Mouse (Mus musculus) heart, embryonic 10.5 days (tissue): ENCODE measurements around the gene Wwox. TPM values are rescaled to one million over a fixed set of nuclear protein-coding genes. Genes with fewer than 3 reads are reported as not detected.

Experiments
- DNase-seq: peaks from one replicate; pipeline ENCODE4 v3.0.0-alpha.2; 2017; ENCODE audit warnings: low spot score
- H3K27ac ChIP-seq: fragments of 300-500 bp; sonication (generic); 2 replicates; pipeline ENCODE4 v1.5.1; 2016; ENCODE audit warnings: mild to moderate bottlenecking
- H3K27me3 ChIP-seq: fragments of 300-500 bp; sonication (generic); 2 replicates; pipeline ENCODE4 v1.6.1; 2016; ENCODE audit warnings: mild to moderate bottlenecking; ENCODE audit not compliant: poor library complexity, insufficient read depth, severe bottlenecking
- H3K36me3 ChIP-seq: fragments of 300-500 bp; sonication (generic); 2 replicates; pipeline ENCODE4 v1.6.1; 2016; ENCODE audit warnings: mild to moderate bottlenecking, moderate library complexity
- H3K4me1 ChIP-seq: fragments of 300-500 bp; sonication (generic); 2 replicates; pipeline ENCODE4 v1.6.1; 2016; ENCODE audit warnings: mild to moderate bottlenecking
- H3K4me3 ChIP-seq: fragments of 300-500 bp; sonication (generic); 2 replicates; pipeline ENCODE4 v1.5.1; 2016; ENCODE audit warnings: mild to moderate bottlenecking, moderate library complexity
- H3K9me3 ChIP-seq: fragments of 300-500 bp; sonication (generic); 2 replicates; pipeline ENCODE4 v1.6.1; 2016; ENCODE audit warnings: mild to moderate bottlenecking, moderate library complexity
- WGBS: fragments of 180-500 bp; shearing (Covaris S2); methylation state at CpG from one replicate; pipeline ENCODE4 v1.1.7; 2016; 5-methylcytosine and 5-hydroxymethylcytosine counted together
- polyA plus RNA-seq: library from polyadenylated mRNA; unstranded; fragments of >200 nt; fragmentation: Nextera tagmentation; extraction: Ambion mirVana; gene quantifications from 2 replicates; pipeline ENCODE4 v1.2.1, GENCODE M21; 2016

Gene Wwox
- polyA plus RNA-seq, 1 experiment from 2014 or later, result 9.8 TPM

- WGBS, result 59% methylated on average over 13 of the region's 13 CpGs
- DNase-seq, result no peak
- H3K36me3 ChIP-seq, result no peaks in the 10 kb centered on the region
These were observed 276.0 kb downstream of the Wwox start for GRCm38 (mm10) chr8:114715318-114716070.

DNA sequence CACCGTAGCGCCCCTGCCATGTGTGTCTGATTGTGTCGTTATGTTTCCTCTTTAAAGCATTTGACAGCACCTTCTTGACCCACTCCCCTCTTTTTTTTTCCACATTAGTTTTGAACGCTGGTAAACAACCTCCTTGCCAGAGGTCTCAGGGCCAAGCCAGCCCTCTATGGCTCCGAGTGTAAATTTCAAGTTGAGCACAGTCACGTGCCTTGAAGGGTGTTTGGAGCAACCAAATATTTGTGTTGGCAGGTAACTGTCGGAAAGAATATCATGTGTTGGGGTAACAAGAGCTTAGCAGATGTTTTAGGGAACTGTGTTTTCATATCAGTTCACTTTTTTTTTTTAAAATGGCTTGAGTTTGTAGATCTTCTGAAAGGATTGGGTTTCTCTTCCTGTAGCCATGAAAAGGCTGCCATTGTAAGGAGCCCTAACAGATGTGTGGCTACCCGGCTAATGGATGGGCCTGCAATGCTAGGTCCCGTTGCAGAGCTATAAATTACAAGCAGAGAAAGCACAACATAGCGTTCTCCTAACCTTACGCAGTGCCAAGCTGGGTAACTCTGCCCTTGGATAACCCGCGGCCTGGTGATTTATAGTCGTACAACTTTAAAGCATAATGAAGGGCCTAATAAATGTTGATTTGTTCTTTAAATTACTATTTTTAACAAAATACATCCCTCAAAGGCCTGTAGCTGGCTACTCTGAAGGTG is 277.2 kb downstream of the Wwox start:
- Histone ChIP-seq H3K9me3 (no peaks in the 10 kb centered on the region), H3K36me3 (no peaks in the 10 kb centered on the region), H3K4me3 (no peak overlapping the region), H3K4me1 (no peaks in the 10 kb centered on the region), H3K27me3 (no peaks in the 10 kb centered on the region), H3K27ac (no peak overlapping the region)
- 80% methylated on average over 14 of the region's 14 CpGs for WGBS
- no peak for DNase-seq

More at GRCm38 (mm10) chr8:114715318-114716070, 276.0 kb downstream of the Wwox start:
- no peak overlapping the region for H3K27ac ChIP-seq
- H3K4me1 ChIP-seq, result no peaks in the 10 kb centered on the region
- no peak overlapping the region for H3K4me3 ChIP-seq
- no peaks in the 10 kb centered on the region for H3K27me3 ChIP-seq
- H3K9me3 ChIP-seq, result no peaks in the 10 kb centered on the region

DNA sequence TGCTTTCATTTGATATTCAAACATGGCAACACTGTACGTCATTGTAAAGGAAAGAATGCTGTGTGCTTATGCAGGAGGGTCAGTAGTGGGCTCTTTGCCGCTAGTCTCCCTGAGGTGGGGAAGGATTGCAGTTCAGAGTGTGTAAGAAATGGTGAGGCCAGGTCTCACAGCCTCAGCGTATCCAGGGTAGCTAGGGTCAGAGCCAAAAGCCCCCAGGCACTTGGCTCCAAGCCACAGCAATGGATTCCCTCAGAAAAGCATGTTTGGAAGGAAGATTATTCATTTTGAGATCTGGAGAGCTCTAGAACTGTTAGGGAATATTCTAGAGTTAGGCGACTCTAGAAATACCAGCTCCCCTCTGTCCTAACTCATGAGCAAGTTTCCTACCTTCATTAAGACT is 279.4 kb downstream of the Wwox start:
- Histone ChIP-seq H3K4me3 (no peak overlapping the region), H3K9me3 (no peaks in the 10 kb centered on the region), H3K4me1 (no peaks in the 10 kb centered on the region), H3K36me3 (no peaks in the 10 kb centered on the region), H3K27me3 (no peaks in the 10 kb centered on the region), H3K27ac (no peak overlapping the region)
- WGBS, result 81% methylated on average over 4 of the region's 4 CpGs
- no peak for DNase-seq

- no peak overlapping the region for H3K4me3 ChIP-seq
- DNase-seq, result no peak
- no peaks in the 10 kb centered on the region for H3K36me3 ChIP-seq
- no peaks in the 10 kb centered on the region for H3K4me1 ChIP-seq
- H3K9me3 ChIP-seq, result no peaks in the 10 kb centered on the region
- no peak overlapping the region for H3K27ac ChIP-seq
- no peaks in the 10 kb centered on the region for H3K27me3 ChIP-seq
- 72% methylated on average over 5 of the region's 5 CpGs for WGBS
These were observed 283.2 kb downstream of the Wwox start for GRCm38 (mm10) chr8:114722611-114723010.

DNA sequence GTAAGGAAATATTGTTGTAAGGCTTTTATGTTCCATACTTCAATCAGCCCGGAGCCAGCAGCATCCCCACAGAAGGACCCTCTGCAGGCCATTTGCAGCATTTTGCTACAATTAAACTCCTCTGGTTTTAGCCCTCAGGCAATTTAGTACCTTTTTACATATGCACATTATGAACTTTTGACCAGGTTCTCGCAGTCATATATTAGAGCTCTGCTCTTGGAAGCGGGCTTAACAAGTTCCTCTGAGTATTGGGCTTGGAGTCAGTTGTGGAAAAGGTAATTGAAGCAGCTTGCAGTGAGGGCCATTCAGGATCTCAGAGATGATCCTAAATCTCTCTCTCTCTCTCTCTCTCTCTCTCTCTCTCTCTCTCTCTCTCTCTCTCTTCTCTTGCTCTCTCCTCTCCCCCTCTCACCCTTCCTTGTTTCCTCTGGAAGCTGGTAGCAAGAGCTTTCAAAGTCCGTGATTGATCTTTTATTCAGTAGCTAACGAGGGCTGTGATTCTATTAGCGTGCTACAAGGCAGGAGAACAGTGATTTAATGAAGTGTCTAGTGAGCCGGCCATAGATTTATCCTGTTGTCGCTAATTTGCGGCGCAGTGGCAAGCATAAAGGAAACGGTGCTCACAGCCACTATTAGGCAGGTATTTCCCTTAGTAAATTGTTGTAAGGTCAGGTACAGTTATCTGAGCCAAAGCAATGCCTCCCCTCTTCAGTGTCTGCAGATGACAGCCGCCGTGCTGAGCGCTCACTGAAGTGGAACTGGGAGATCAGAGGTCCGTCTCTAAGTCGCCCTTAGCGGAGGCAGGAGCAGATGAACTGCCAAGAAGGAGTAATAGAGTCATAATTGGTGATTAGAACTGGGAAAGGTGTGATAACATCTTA is 292.0 kb downstream of the Wwox start:
- Histone ChIP-seq H3K36me3 (no peaks in the 10 kb centered on the region), H3K27me3 (no peaks in the 10 kb centered on the region), H3K27ac (no peak overlapping the region), H3K9me3 (no peaks in the 10 kb centered on the region), H3K4me1 (0 out of 2 replicates have a peak, but pooled peaks cover 4% of the 10 kb centered on the region), H3K4me3 (no peak overlapping the region)
- WGBS, result 75% methylated on average over 17 of the region's 17 CpGs
- DNase-seq, result no peak

GRCm38 (mm10) chr8:114743185-114743915 is 303.9 kb downstream of the Wwox start:
- peaks cover 6% of the 10 kb centered on the region; the same call in 1 of the 2 replicates for H3K4me1 ChIP-seq
- H3K4me3 ChIP-seq, result no peak overlapping the region
- H3K27ac ChIP-seq, result no peak overlapping the region
- 65% methylated on average over 12 of the region's 12 CpGs for WGBS
- no peaks in the 10 kb centered on the region for H3K27me3 ChIP-seq
- no peak for DNase-seq
- H3K9me3 ChIP-seq, result peaks cover 4% of the 10 kb centered on the region
- H3K36me3 ChIP-seq, result no peaks in the 10 kb centered on the region

- H3K9me3 ChIP-seq, result no peaks in the 10 kb centered on the region
- no peaks in the 10 kb centered on the region for H3K27me3 ChIP-seq
- no peak overlapping the region for H3K27ac ChIP-seq
- DNase-seq, result no peak
- H3K4me1 ChIP-seq, result peaks cover 10% of the 10 kb centered on the region; the same call in 1 of the 2 replicates
- 61% methylated on average over 2 of the region's 2 CpGs for WGBS
- no peak overlapping the region for H3K4me3 ChIP-seq
- H3K36me3 ChIP-seq, result no peaks in the 10 kb centered on the region
These were observed 306.9 kb downstream of the Wwox start for GRCm38 (mm10) chr8:114746373-114746772.

DNA sequence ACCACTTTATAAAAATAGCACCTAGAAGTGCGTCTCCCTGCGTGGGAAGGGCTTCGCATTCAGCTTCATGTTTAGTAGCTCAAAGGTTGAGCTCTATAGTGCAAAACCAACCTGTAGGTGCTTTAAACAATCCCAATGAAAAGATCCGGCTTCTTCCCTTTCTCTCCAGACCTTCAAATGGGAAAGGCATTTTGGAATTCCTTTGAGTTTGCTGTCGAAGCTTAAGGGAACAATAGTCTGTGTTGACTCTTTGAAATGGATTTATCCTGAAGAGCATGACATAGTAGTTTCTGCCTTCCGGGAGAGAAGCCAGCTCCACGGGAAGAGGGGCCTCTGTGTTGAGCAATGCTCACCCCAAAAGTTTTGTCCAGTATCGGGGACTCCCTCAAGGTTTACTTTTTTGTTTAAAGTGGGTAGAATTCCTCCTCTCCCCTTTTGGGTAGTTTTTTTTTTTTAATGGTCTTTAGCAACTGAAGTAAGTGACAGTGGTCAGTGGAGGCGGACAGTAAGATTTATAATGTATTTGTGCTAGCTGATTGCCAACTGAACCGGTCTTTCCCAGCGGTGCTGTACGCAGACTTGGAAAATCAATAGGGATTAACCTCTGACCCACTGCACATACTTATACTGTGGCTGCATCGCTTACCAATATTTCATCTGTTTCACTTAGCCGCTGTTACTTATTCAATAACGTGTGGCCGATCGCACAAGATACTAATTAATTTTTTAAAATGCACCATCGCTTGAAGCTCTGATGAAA is 312.1 kb downstream of the Wwox start:
- no peaks in the 10 kb centered on the region for H3K36me3 ChIP-seq
- H3K4me3 ChIP-seq, result no peak overlapping the region
- no peaks in the 10 kb centered on the region for H3K27me3 ChIP-seq
- WGBS, result 77% methylated on average over 18 of the region's 18 CpGs
- DNase-seq, result no peak
- H3K27ac ChIP-seq, result no peak overlapping the region
- no peaks in the 10 kb centered on the region for H3K9me3 ChIP-seq
- H3K4me1 ChIP-seq, result peaks cover 6% of the 10 kb centered on the region; the same call in 1 of the 2 replicates

DNA sequence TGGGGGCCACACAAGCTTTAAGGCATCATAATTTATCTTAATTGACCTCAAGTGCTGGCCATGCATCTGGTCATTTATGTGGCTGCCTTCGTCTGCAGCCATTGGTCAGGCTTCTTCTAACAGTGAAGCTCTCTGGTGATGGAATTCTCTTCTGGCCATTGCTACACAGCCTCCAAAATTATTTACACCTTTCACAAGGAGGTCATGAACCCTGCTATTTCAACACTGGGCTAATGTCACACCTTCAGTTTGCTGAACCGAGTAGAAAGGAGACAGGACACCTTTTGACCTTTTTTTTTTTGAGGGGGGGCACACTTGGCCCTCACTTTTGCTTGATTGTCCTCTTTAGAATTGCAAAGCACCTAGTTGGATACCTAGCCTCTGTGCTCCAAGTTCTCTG is 320.2 kb downstream of the Wwox start:
- Histone ChIP-seq H3K4me1 (no peaks in the 10 kb centered on the region), H3K27me3 (no peaks in the 10 kb centered on the region), H3K4me3 (no peak overlapping the region), H3K27ac (no peak overlapping the region), H3K9me3 (no peaks in the 10 kb centered on the region), H3K36me3 (no peaks in the 10 kb centered on the region)
- no peak for DNase-seq
- WGBS, result 61% methylated on average over 2 of the region's 2 CpGs

- Histone ChIP-seq H3K27ac (no peak overlapping the region), H3K4me1 (peaks cover 20% of the 10 kb centered on the region), H3K27me3 (no peaks in the 10 kb centered on the region), H3K9me3 (no peaks in the 10 kb centered on the region), H3K36me3 (no peaks in the 10 kb centered on the region), H3K4me3 (no peak overlapping the region)
- DNase-seq, result no peak
- 85% methylated on average over 3 of the region's 3 CpGs for WGBS
These were observed 329.1 kb downstream of the Wwox start for GRCm38 (mm10) chr8:114768536-114768935.

- Histone ChIP-seq H3K27ac (no peak overlapping the region), H3K4me1 (peaks cover 32% of the 10 kb centered on the region), H3K27me3 (no peaks in the 10 kb centered on the region), H3K4me3 (no peak overlapping the region), H3K36me3 (no peaks in the 10 kb centered on the region), H3K9me3 (no peaks in the 10 kb centered on the region)
- 58% methylated on average over 31 of the region's 31 CpGs for WGBS
- no peak for DNase-seq
These were observed 331.7 kb downstream of the Wwox start for GRCm38 (mm10) chr8:114770856-114771776.
